Mouse (Mus musculus): ENCODE data around the gene Tns1. TPM values are rescaled to one million over a fixed set of nuclear protein-coding genes. Genes with fewer than 3 reads are reported as not detected.

Tns1 gene
- total RNA-seq, 2 experiments from 2014 or later = 8.5 to 11.9 TPM

GRCm38 (mm10) chr1:74068366-74069084, 55.7 kb downstream of the Tns1 start:
- ATAC-seq (replicated peaks; ENCODE audit: low FRiP score, poor library complexity, severe bottlenecking) = no peak

GRCm38 (mm10) chr1:74067866-74068265, 56.4 kb downstream of the Tns1 start:
- no peak for ATAC-seq (replicated peaks; ENCODE audit: low FRiP score, poor library complexity, severe bottlenecking)

DNA sequence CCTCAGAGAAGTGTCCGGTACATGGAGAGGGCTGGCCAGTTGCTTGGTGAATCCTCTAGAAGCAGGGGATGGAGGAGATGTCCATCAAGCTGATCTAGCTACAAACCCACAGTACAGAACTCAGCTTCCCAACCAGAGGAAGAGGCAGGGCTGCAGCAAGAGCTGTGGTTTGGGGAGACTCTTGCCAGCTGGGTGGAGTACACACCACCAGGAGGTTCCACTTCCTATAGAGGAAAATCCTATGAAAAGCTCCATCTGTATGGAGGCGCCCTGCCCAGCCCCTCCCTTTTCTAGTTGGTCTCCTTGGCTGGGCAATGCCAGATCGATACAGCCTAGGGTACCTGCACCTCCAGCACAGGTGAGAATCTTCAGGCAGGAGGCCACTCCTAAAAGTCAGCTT, 57.7 kb downstream of the Tns1 start:
- ATAC-seq (replicated peaks; ENCODE audit: low FRiP score, poor library complexity, severe bottlenecking) = no peak

- no peak for ATAC-seq (replicated peaks; ENCODE audit: low FRiP score, poor library complexity, severe bottlenecking)
Measured at GRCm38 (mm10) chr1:74066061-74066460, 58.2 kb downstream of the Tns1 start.

DNA sequence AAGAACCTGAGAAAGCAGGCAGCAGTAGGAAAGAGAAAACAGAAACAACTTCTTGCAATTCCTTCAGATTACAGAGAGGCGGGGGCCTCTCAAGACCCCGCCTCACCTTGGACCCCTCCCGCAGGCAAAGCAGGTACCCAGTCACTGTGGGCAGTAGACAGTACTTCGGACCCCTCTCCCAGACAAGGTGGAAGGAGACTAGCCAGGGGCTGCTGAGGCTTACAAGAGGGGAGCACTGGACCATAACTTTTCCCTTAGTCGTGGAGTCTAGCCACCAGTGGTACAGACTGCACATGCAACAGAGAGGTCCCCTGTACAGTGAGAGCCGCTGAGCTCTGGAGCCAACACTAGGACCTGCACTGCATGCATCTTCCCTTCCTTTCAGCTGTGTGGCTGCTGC, 64.2 kb downstream of the Tns1 start:
- no peak for ATAC-seq (replicated peaks; ENCODE audit: low FRiP score, poor library complexity, severe bottlenecking)

GRCm38 (mm10) chr1:74059552-74059951, 64.7 kb downstream of the Tns1 start:
- ATAC-seq (replicated peaks; ENCODE audit: low FRiP score, poor library complexity, severe bottlenecking) = no peak

DNA sequence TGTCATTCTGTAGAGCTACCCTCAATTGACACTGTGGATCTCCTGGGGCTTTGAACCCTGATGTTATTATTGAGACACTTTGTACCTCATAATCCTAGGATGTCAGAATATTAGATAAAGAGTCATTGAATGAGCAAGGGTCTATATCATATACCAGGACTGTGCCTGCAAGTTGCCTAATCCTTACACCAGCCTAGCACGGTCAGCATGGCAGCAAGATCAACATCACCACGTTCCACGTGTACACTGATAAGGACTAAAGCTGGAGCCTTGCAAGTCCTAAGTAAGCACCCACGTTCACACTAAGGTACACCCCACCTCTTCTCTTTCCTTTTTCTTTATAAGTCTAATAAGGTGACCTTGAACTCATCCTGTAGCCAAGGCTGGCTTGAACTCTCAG, 65.5 kb downstream of the Tns1 start:
- ATAC-seq (replicated peaks; ENCODE audit: low FRiP score, poor library complexity, severe bottlenecking) = no peak

GRCm38 (mm10) chr1:74058309-74058708, 65.9 kb downstream of the Tns1 start:
- ATAC-seq (replicated peaks; ENCODE audit: low FRiP score, poor library complexity, severe bottlenecking) = no peak

DNA sequence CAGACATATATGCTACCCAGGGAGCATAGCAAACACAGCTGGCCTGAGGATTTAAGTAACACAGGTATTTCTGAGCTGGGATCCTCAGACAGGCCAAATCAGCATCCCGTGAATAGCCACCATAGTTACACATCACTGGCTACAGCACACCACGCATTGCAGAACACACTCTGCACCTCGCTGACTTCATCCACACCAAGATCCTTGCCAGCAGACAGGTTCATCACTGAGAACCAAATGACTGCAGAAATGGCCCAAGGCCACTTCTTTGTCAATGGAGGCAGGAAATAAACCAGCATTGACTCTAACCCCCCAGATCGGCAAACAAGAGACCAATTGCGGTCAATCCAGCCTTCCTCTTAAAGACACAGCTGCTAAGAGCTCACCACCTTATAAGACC, 66.7 kb downstream of the Tns1 start:
- no peak for ATAC-seq (replicated peaks; ENCODE audit: low FRiP score, poor library complexity, severe bottlenecking)

DNA sequence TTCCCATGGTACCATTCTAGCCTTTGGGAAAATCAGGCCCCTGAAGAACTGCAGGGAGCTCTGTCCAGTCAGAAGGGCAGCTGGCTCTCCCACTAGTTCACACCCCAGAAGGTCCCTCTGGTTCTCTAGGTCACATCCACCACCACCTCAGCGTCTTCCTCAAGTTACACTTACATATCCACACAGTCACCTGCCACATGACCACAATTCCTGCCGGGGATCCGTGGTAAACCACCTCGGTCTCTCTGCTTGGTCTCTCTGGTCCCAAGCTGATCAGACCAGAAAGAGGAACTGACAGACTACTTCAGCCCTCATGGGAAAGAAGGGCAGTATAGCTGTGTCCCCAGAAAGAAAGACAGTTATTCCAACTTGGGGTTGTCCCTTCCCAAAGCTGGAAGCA, 68.7 kb downstream of the Tns1 start:
- no peak for ATAC-seq (replicated peaks; ENCODE audit: low FRiP score, poor library complexity, severe bottlenecking)

DNA sequence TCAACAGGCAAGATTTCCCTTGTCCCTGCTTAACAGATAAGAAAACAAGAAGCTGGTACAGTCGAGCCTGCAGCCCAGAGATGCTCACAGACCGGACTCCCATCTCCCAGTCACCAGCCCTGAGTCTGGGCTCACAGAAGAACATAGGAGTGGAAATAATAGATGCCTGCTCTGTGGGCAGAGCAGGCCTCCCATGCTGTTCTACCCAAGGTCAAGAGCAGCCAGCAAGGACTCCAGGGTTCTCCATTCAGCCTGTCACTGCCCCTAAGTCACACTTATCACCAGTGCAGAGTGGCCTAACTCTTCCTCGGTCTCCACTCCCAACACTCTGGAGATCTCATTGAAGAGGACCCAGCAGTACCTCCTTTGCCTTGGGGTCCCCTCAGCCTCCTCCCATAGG, 69.8 kb downstream of the Tns1 start:
- ATAC-seq (replicated peaks; ENCODE audit: low FRiP score, poor library complexity, severe bottlenecking) = no peak

GRCm38 (mm10) chr1:74054007-74054406, 70.2 kb downstream of the Tns1 start:
- ATAC-seq (replicated peaks; ENCODE audit: low FRiP score, poor library complexity, severe bottlenecking) = no peak

DNA sequence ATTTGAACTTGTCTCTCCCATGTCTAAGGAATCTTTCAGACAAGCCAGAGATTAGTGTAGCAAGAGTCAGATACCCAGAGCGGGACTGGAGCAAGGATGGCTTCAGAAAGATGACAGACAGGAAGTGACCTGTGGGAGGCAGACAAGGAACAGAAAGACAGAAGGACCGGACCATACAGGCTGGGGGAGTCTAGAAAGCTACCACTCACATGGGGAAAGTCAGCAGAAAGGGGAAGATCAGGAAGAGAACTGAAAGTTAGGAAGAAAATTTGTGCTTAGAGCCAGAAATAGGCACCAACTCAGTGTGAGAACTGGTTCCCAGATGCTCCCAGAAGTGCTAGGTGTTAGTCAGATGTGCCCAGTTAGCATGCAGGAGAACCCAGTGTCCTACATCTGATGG, 71.2 kb downstream of the Tns1 start:
- no peak for ATAC-seq (replicated peaks; ENCODE audit: low FRiP score, poor library complexity, severe bottlenecking)

DNA sequence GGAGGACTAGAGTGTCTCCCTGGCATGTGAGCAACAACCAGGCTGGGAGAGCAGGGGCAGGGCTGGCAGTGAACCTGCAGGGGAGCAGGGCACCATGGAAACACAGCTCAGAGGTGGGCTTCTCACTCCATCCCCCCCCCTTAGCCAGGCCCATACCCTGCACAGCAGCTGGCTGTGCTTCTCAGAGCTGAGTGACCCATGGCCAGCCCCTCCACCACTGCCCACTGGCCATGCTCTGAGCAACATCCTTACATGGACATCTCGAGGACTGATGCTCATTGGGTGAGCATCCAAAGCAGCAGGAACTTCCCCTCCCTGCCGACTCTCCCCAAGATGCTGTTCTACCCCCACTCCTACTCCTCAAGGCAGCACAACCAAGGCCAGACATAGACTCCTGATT, 72.9 kb downstream of the Tns1 start:
- no peak for ATAC-seq (replicated peaks; ENCODE audit: low FRiP score, poor library complexity, severe bottlenecking)

- ATAC-seq (replicated peaks; ENCODE audit: low FRiP score, poor library complexity, severe bottlenecking) = no peak
Measured at GRCm38 (mm10) chr1:74049430-74049829, 74.8 kb downstream of the Tns1 start.

DNA sequence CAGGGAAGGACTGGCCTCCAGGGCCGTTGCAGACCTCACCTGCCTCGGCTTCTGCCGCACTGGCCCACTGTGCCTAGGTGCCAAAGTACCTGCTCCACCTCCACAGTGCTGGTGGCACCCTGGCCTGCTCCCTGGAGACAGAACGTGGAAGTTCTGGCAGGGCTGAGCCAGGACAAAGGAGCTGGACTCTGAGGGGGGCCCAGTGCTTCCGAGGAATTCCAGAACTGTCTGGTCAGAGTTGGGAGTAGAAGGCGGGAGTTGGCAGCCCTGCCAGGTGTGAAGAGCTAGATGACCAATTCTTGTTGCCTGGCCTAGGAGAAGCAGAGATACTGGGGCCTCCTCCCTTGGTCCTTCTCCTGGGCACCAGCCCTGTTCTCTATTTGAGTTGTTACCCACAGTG, 76.5 kb downstream of the Tns1 start:
- ATAC-seq (replicated peaks; ENCODE audit: low FRiP score, poor library complexity, severe bottlenecking) = no peak

DNA sequence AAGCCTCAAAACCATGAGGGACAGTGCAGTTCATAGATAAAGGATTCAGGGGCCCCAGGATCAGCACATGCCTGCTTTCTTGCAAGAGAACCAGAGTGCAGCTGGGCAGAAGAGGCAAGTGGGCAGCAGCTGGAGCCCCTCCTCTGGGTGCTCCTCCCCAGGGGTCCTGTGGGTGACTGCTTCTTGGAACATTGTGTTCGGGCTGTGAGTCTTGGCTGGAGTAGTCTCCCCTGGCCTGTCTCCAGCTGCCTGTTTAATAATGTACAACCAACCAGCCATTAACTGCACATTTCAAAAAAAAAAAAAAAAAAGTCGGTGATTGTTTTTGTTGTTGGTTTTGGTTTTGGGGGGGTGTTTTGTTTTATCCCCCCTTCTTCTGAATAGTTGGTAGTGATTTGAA, 76.9 kb downstream of the Tns1 start:
- ATAC-seq (replicated peaks; ENCODE audit: low FRiP score, poor library complexity, severe bottlenecking) = no peak

- no peak for ATAC-seq (replicated peaks; ENCODE audit: low FRiP score, poor library complexity, severe bottlenecking)
Measured at GRCm38 (mm10) chr1:74045034-74045433, 79.2 kb downstream of the Tns1 start.

DNA sequence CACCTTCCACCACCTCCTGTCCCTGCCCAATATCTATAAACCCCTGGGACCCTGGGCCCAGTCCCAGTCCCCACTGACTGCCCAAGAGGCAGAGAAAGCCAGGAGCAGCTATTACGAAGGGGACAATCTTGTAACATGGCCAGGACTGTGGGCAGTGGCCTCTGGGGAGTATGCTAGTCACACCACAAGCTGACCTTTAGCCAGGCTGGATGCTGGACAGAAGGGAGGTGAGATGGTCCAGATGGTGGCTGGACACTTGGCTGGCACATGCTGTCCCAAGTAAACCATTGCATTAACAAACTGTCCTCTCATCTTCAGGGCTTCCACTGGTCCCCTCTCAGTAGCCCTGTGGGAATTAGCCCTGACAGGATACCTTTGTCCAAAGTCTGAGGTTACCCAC, 79.8 kb downstream of the Tns1 start:
- no peak for ATAC-seq (replicated peaks; ENCODE audit: low FRiP score, poor library complexity, severe bottlenecking)

DNA sequence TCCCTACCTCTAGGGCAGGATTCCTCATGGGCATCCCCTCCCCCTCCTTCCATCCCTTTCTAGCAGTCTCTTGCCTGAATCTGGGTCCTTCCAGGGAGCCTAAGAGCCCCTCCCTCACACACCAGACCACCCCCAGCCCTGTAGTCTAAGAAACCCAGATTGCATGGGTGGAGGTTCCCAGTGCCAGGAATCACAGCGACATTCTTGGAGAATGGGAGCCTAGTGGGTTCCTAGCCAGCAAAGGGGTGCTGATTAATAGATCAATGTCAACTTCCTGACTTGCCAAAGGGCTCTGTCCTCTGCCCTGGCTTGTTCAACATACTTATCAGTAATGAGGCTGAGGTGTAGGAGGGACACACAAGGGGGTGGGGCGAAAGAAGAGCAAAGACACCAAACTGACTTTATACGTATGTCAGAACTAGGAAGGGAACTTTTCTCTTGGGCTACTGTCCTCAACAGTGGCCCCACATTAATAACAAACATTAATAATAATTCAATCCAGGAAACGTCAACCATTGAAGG, 80.6 kb downstream of the Tns1 start:
- no peak for ATAC-seq (replicated peaks; ENCODE audit: low FRiP score, poor library complexity, severe bottlenecking)

GRCm38 (mm10) chr1:74042711-74043467, 81.4 kb downstream of the Tns1 start:
- ATAC-seq (replicated peaks; ENCODE audit: low FRiP score, poor library complexity, severe bottlenecking) = no peak

Data from erythroblast, adult 5-6 weeks (primary cell).